ENCODE assay signal across 8 mouse cellular contexts in the genomic region with DNA sequence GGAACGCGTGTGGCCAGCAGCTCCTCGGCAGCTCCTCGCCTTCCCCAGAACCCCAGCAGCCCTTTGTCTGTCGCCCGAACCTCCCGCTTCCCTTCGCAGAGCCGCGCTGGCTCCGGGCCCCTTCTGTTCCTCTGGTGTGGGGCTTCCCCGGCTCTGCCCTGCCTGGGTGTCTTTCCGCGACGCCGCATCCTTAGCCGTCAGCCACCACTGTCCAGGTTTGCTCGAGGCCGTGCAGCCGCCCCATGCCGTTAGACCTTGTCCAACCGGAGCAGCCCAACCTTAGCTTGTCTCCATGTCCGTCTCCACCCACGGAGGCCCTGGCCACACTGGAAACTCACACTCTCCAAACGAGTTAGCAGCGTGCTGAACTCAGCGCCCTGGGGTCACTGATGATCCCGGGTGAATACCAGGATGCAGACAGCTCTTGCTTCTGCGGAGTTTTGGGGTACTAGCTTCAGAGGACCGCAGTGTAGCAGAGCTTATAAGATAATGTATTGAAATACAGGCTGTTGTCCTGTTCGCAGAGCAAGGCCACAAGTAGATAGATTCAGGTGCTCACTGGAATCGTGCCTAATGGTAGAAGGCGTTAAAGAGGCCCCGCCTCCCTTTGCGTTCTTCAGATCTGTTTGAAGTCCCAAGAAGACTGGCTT. TPM values are rescaled to one million over a fixed set of nuclear protein-coding genes. Genes with fewer than 3 reads are reported as not detected.
DNase-seq lines count a peak whose midpoint lies in the region; ATAC-seq lines count a peak whose summit lies in the region.

No protein-coding gene starts in this region.

- no peak for DNase-seq in frontal cortex, postnatal 10 days (ENCODE audit: low spot score in 2 of 2)
- peak; percentile 66 for DNase-seq in MEL-GATA-1-ER (ENCODE audit: extremely low read depth, low read depth)
- peak; percentile 35 to 72 for DNase-seq in cerebellum, postnatal 14 days
- peak; percentile 52 for DNase-seq in kidney, postnatal 14 days
- DNase-seq in splenic B cell, adult 2 months (ENCODE audit: low read depth, low spot score), result peak; percentile 78

- peaks cover 20% of the 10 kb centered on the region for H3K36me3 ChIP-seq in heart, embryonic 13.5 days
- no peaks in the 10 kb centered on the region for H3K36me3 ChIP-seq in splenic B cell, adult 2 months (ENCODE audit: control insufficient read depth, insufficient read depth, low read length, poor library complexity, severe bottlenecking)

- peak overlapping the region; percentile 86 for H3K4me3 ChIP-seq in heart, embryonic 13.5 days

- H3K27me3 ChIP-seq in heart, embryonic 13.5 days (replicated peaks), result no peaks in the 10 kb centered on the region; the same call in 1 of the 2 replicates
- H3K27me3 ChIP-seq in splenic B cell, adult 2 months (ENCODE audit: control insufficient read depth, insufficient read depth, low read length, poor library complexity, severe bottlenecking), result no peaks in the 10 kb centered on the region

- H3K4me1 ChIP-seq in heart, embryonic 13.5 days, result peaks cover 28% of the 10 kb centered on the region

- peak overlapping the region; percentile 91 for H3K9ac ChIP-seq in heart, embryonic 13.5 days

- no peaks in the 10 kb centered on the region for H3K9me3 ChIP-seq in heart, embryonic 13.5 days

- H3K4me2 ChIP-seq in heart, embryonic 13.5 days, result peak overlapping the region; percentile 98

- H3K27ac ChIP-seq in heart, embryonic 13.5 days (replicated peaks), result peak overlapping the region; percentile 60

- 2% methylated on average over 33 of the region's 35 CpGs for WGBS in heart, embryonic 13.5 days

- peak; percentile 47 for ATAC-seq in frontal cortex, adult (ENCODE audit: low TSS enrichment)
- ATAC-seq in heart, embryonic 13.5 days (ENCODE audit: extremely low read depth, insufficient number of reproducible peaks, low FRiP score, low TSS enrichment), result peak; percentile 35; the same call in 1 of the 2 replicates
- peak; percentile 57 for ATAC-seq in megakaryocyte-erythroid progenitor cell, adult 5-6 weeks (replicated peaks; ENCODE audit: low FRiP score, low TSS enrichment, poor library complexity, severe bottlenecking)

RNA-seq across cellular contexts. Expression of a gene that starts 0.6 kb away (rescaled TPM):
- polyA plus RNA-seq in heart, embryonic 13.5 days (2015; fragmentation: Nextera tagmentation; extraction: Ambion mirVana), result 16.2 and 17.6 TPM in 2 replicates
- 13.5 TPM in 2 replicates for total RNA-seq in megakaryocyte-erythroid progenitor cell, adult 5-6 weeks (2014; fragmentation: Nextera tagmentation)
- total RNA-seq in megakaryocyte-erythroid progenitor cell, adult 5-6 weeks (2017), result 9.8 and 15.5 TPM in 2 replicates

RNA-seq across cellular contexts. Expression of a gene that starts 8.4 kb away (rescaled TPM):
- polyA plus RNA-seq in heart, embryonic 13.5 days (2015; fragmentation: Nextera tagmentation; extraction: Ambion mirVana), result 98.9 and 104 TPM in 2 replicates
- total RNA-seq in megakaryocyte-erythroid progenitor cell, adult 5-6 weeks (2014; fragmentation: Nextera tagmentation), result 62.2 and 87.6 TPM in 2 replicates
- total RNA-seq in megakaryocyte-erythroid progenitor cell, adult 5-6 weeks (2017), result 20.3 and 35.5 TPM in 2 replicates

Comparison
In these comparisons a context has a peak if more than half of its experiments do, and no peak if none do; other contexts are left out.
1. DNase-seq: peak in MEL-GATA-1-ER (single experiment), cerebellum, postnatal 14 days (2 of 2), kidney, postnatal 14 days (single experiment) and splenic B cell, adult 2 months (single experiment); none in frontal cortex, postnatal 10 days (0 of 2).
2. Peak in every context shown above with its lines, with median percentiles within 50 percentile points of each other: ATAC-seq.